9 mouse cellular contexts compared by ENCODE assay signal in genomic region chr9:44498421-44499355, GRCm38 (mm10). TPM values are rescaled to one million over a fixed set of nuclear protein-coding genes. Genes with fewer than 3 reads are reported as not detected.
DNase-seq lines count a peak whose midpoint lies in the region; ATAC-seq lines count a peak whose summit lies in the region.
"Had no signal": no experiment of that assay in that cellular context is flagged by ENCODE, and none has a peak within 500 bp of the region (broad histone marks: within the 10 kb centered on the region; RNA-seq: fewer than 3 reads in every experiment).

No protein-coding gene starts in this region.

- peak overlapping the region; percentile 33 for H3K4me3 ChIP-seq in erythroblast, embryonic 14.5 days (replicated peaks)
- H3K4me3 ChIP-seq in forebrain, embryonic 12.5 days (replicated peaks): peak overlapping the region; percentile 43
- H3K4me3 ChIP-seq in stomach, embryonic 14.5 days (ENCODE audit: low read depth, low read length): peak overlapping the region; percentile 39

- peaks cover 13% of the 10 kb centered on the region for H3K4me1 ChIP-seq in erythroblast, embryonic 14.5 days (ENCODE audit: control insufficient read depth)
- H3K4me1 ChIP-seq in forebrain, embryonic 12.5 days: peaks cover 81% of the 10 kb centered on the region
- peaks cover 69% of the 10 kb centered on the region for H3K4me1 ChIP-seq in stomach, embryonic 14.5 days (ENCODE audit: control insufficient read depth, insufficient read depth, low read length)

- 0% methylated on average over 59 of the region's 59 CpGs for WGBS in forebrain, embryonic 12.5 days
- WGBS in stomach, embryonic 14.5 days: under 1% methylated on average over 59 of the region's 59 CpGs

- H3K9me3 ChIP-seq in erythroblast, embryonic 14.5 days (ENCODE audit: control insufficient read depth, low read length): no peaks in the 10 kb centered on the region
- no peaks in the 10 kb centered on the region for H3K9me3 ChIP-seq in forebrain, embryonic 12.5 days
- no peaks in the 10 kb centered on the region for H3K9me3 ChIP-seq in stomach, embryonic 14.5 days (ENCODE audit: control insufficient read depth, low read depth, low read length)

- DNase-seq in adrenal gland, postnatal 36 days: peak; percentile 88 to 89
- peak; percentile 85 for DNase-seq in heart, postnatal 4 days
- peak; percentile 70 for DNase-seq in left cerebral cortex, postnatal 4 days
- peak; percentile 85 for DNase-seq in mesoderm, embryonic 11.5 days (ENCODE audit: low read depth, low spot score)

- H3K27me3 ChIP-seq in erythroblast, embryonic 14.5 days (ENCODE audit: control insufficient read depth): peaks cover 34% of the 10 kb centered on the region
- peaks cover 12% of the 10 kb centered on the region for H3K27me3 ChIP-seq in forebrain, embryonic 12.5 days
- no peaks in the 10 kb centered on the region for H3K27me3 ChIP-seq in stomach, embryonic 14.5 days (ENCODE audit: control insufficient read depth, insufficient read depth, low read length)

- peak overlapping the region; percentile 81 for H3K4me2 ChIP-seq in forebrain, embryonic 12.5 days
- H3K4me2 ChIP-seq in stomach, embryonic 14.5 days (replicated peaks; ENCODE audit: low read depth, low read length): peak overlapping the region; percentile 91

- no peaks in the 10 kb centered on the region; the same call in 1 of the 2 replicates for H3K36me3 ChIP-seq in erythroblast, embryonic 14.5 days (ENCODE audit: control insufficient read depth)
- H3K36me3 ChIP-seq in forebrain, embryonic 12.5 days (replicated peaks): peaks cover 25% of the 10 kb centered on the region
- peaks cover 21% of the 10 kb centered on the region for H3K36me3 ChIP-seq in stomach, embryonic 14.5 days (ENCODE audit: control insufficient read depth, insufficient read depth, low read length)

- ATAC-seq in erythroblast, adult 5-6 weeks (replicated peaks; ENCODE audit: low FRiP score, poor library complexity, severe bottlenecking): no peak
- peak; percentile 84 for ATAC-seq in forebrain, embryonic 12.5 days (ENCODE audit: low FRiP score)
- peak; percentile 83 for ATAC-seq in stomach, embryonic 14.5 days (ENCODE audit: insufficient number of reproducible peaks, insufficient read depth, low FRiP score, low read depth)

- peak overlapping the region; percentile 94 for H3K27ac ChIP-seq in forebrain, embryonic 12.5 days
- H3K27ac ChIP-seq in stomach, embryonic 14.5 days (ENCODE audit: low read length): peak overlapping the region; percentile 92

- peak overlapping the region; percentile 66 for H3K9ac ChIP-seq in forebrain, embryonic 12.5 days
- peak overlapping the region; percentile 37 for H3K9ac ChIP-seq in stomach, embryonic 14.5 days (replicated peaks; ENCODE audit: low read depth, low read length)

- intact Hi-C loops in left cerebral cortex, postnatal 4 days (cut with DNase I): no loop called here

RNA-seq across cellular contexts. Expression of gene Bcl9l, which starts 16.1 kb away (rescaled TPM):
- 0.06 and 0.09 TPM in 2 replicates for polyA plus RNA-seq in erythroblast, embryonic 14.5 days (2012)
- total RNA-seq in erythroblast, adult 5-6 weeks (2015; ENCODE audit: low replicate concordance): 0.77 and 0.84 TPM in 2 replicates
- total RNA-seq in erythroblast, adult 5-6 weeks (2017; ENCODE audit: low replicate concordance): 0.42 and 2.8 TPM in 2 replicates
- 10 to 100 TPM; 47.6 to 51.8 TPM for total RNA-seq in adrenal gland, postnatal 36 days (2021)
- 10.6 and 10.7 TPM in 2 replicates for polyA plus RNA-seq in forebrain, embryonic 12.5 days (2016; fragmentation: Nextera tagmentation; extraction: Ambion mirVana)
- total RNA-seq in heart, postnatal 4 days (2021): 10 to 100 TPM; 56.8 to 64.0 TPM
- 100 to 1,000 TPM; 109 to 113 TPM for total RNA-seq in left cerebral cortex, postnatal 4 days (2021)
- 15.4 and 16.3 TPM in 2 replicates for polyA plus RNA-seq in stomach, embryonic 14.5 days (2014; fragmentation: Nextera tagmentation; extraction: Ambion mirVana)

RNA-seq across cellular contexts. Expression of gene Upk2, which starts 43.9 kb away (rescaled TPM):
- polyA plus RNA-seq in erythroblast, embryonic 14.5 days (2012): not detected in 2 replicates
- total RNA-seq in erythroblast, adult 5-6 weeks (2015; ENCODE audit: low replicate concordance): not detected in 2 replicates
- not detected in 2 replicates for total RNA-seq in erythroblast, adult 5-6 weeks (2017; ENCODE audit: low replicate concordance)
- not detected for total RNA-seq in adrenal gland, postnatal 36 days (2021)
- polyA plus RNA-seq in forebrain, embryonic 12.5 days (2016; fragmentation: Nextera tagmentation; extraction: Ambion mirVana): 0.29 TPM in 1 of 2 replicates, not detected in the other
- not detected for total RNA-seq in heart, postnatal 4 days (2021)
- total RNA-seq in left cerebral cortex, postnatal 4 days (2021): not detected
- 25.9 and 26.4 TPM in 2 replicates for polyA plus RNA-seq in stomach, embryonic 14.5 days (2014; fragmentation: Nextera tagmentation; extraction: Ambion mirVana)
- total RNA-seq: left cerebral cortex, postnatal 36 days had no signal

RNA-seq across cellular contexts. Expression of gene Foxr1, which starts 57.8 kb away (rescaled TPM):
- polyA plus RNA-seq in erythroblast, embryonic 14.5 days (2012): not detected in 2 replicates
- not detected in 2 replicates for total RNA-seq in erythroblast, adult 5-6 weeks (2015; ENCODE audit: low replicate concordance)
- total RNA-seq in erythroblast, adult 5-6 weeks (2017; ENCODE audit: low replicate concordance): not detected in 2 replicates
- not detected for total RNA-seq in adrenal gland, postnatal 36 days (2021)
- polyA plus RNA-seq in forebrain, embryonic 12.5 days (2016; fragmentation: Nextera tagmentation; extraction: Ambion mirVana): not detected in 2 replicates
- total RNA-seq in heart, postnatal 4 days (2021): not detected
- not detected for total RNA-seq in left cerebral cortex, postnatal 4 days (2021)
- polyA plus RNA-seq in stomach, embryonic 14.5 days (2014; fragmentation: Nextera tagmentation; extraction: Ambion mirVana): not detected in 2 replicates
- total RNA-seq: left cerebral cortex, postnatal 36 days had no signal

Comparison
In these comparisons a context has a peak if more than half of its experiments do, and no peak if none do; other contexts are left out.
1. RNA of gene Bcl9l, which starts 16.1 kb away (total RNA-seq): 109 to 113 TPM in left cerebral cortex, postnatal 4 days, 56.8 to 64.0 TPM in heart, postnatal 4 days and 47.6 to 51.8 TPM in adrenal gland, postnatal 36 days; 0.42 to 2.8 TPM in erythroblast, adult 5-6 weeks; every median in the first group is over 10 times any median in the second.
2. Peak in every context shown above with its lines, with median percentiles within 50 percentile points of each other: H3K4me3 ChIP-seq and DNase-seq.